Mouse (Mus musculus): ENCODE results near the gene Atg7.

GRCm38 (mm10) chr6:114860677-114861568 is 218.0 kb downstream of the Atg7 start:
- TF ChIP-seq CTCF (IDR thresholded peaks at IDR 0.05; ENCODE audit: low read depth) (no peak), EP300 (optimal IDR thresholded peaks at IDR 0.05) (no peak)

All from stomach, postnatal 0 days (tissue).